Mouse (Mus musculus) stomach, embryonic 14.5 days (tissue): Measurements from ENCODE around the gene Leng8. TPM values are rescaled to one million over a fixed set of nuclear protein-coding genes. Genes with fewer than 3 reads are reported as not detected.

Source experiments
- ATAC-seq: fragments of 200-750 bp; cut with Nextera tagmentation; 2 replicates; pipeline ENCODE4 v1.8.0; 2017; ENCODE audit warnings: low read depth, moderate TSS enrichment; ENCODE audit not compliant: insufficient number of reproducible peaks, insufficient read depth, low FRiP score
- H3K27ac ChIP-seq: fragments of 300-500 bp; sonication (generic); 2 replicates; pipeline ENCODE4 v1.5.1; 2014; ENCODE audit warnings: mild to moderate bottlenecking, low read length, moderate library complexity, mixed read lengths
- H3K27me3 ChIP-seq: fragments of 300-500 bp; sonication (generic); 2 replicates; pipeline ENCODE4 v1.6.1; 2014; ENCODE audit warnings: low read length, control low read depth, mixed read lengths; ENCODE audit not compliant: control insufficient read depth, insufficient read depth
- H3K36me3 ChIP-seq: fragments of 300-500 bp; sonication (generic); 2 replicates; pipeline ENCODE4 v1.6.1; 2014; ENCODE audit warnings: mild to moderate bottlenecking, control low read depth, low read length, moderate library complexity, mixed read lengths; ENCODE audit not compliant: control insufficient read depth, insufficient read depth
- H3K4me1 ChIP-seq: fragments of 300-500 bp; sonication (generic); 2 replicates; pipeline ENCODE4 v1.6.1; 2014; ENCODE audit warnings: low read length, control low read depth, mixed read lengths; ENCODE audit not compliant: control insufficient read depth, insufficient read depth
- H3K4me2 ChIP-seq: fragments of 300-500 bp; sonication (generic); replicated peaks from 2 replicates; pipeline ENCODE4 v1.6.1; 2014; ENCODE audit warnings: low read depth, low read length, control low read depth
- H3K4me3 ChIP-seq: fragments of 300-500 bp; sonication (generic); 2 replicates; pipeline ENCODE4 v1.5.1; 2014; ENCODE audit warnings: low read depth, low read length, control low read depth
- H3K9ac ChIP-seq: fragments of 300-500 bp; sonication (generic); replicated peaks from 2 replicates; pipeline ENCODE4 v1.6.1; 2014; ENCODE audit warnings: low read depth, mild to moderate bottlenecking, control low read depth, low read length, moderate library complexity, mixed read lengths
- H3K9me3 ChIP-seq: fragments of 300-500 bp; sonication (generic); 2 replicates; pipeline ENCODE4 v1.6.1; 2016; ENCODE audit warnings: low read depth, low read length, control low read depth; ENCODE audit not compliant: control insufficient read depth
- WGBS: fragments of 180-500 bp; shearing (Covaris S2); extraction: QIAGEN DNeasy Blood & Tissue Kit; methylation state at CpG from one replicate; pipeline ENCODE4 v1.1.7; 2014; 5-methylcytosine and 5-hydroxymethylcytosine counted together
- polyA plus RNA-seq: library from polyadenylated mRNA; unstranded; fragments of >200 nt; fragmentation: Nextera tagmentation; extraction: Ambion mirVana; gene quantifications from 2 replicates; pipeline ENCODE4 v1.2.1, GENCODE M21; 2014

Leng8 gene
- polyA plus RNA-seq, 1 experiment from 2014 or later, result 58.7 TPM

GRCm38 (mm10) chr7:4123732-4124131, 13.1 kb upstream of the Leng8 start:
- Histone ChIP-seq H3K36me3 (no peaks in the 10 kb centered on the region), H3K9me3 (no peaks in the 10 kb centered on the region), H3K27ac (peak overlapping the region; percentile 6; the same call in 1 of the 2 replicates), H3K9ac (no peak overlapping the region), H3K4me1 (peaks cover 7% of the 10 kb centered on the region; the same call in 1 of the 2 replicates), H3K4me2 (no peak overlapping the region), H3K27me3 (0 out of 2 replicates have a peak, but pooled peaks cover 8% of the 10 kb centered on the region), H3K4me3 (no peak overlapping the region)
- WGBS, result 70% methylated on average over 1 of the region's 1 CpGs
- peak; percentile 25; the same call in 1 of the 2 replicates for ATAC-seq

GRCm38 (mm10) chr7:4124315-4124759, 12.5 kb upstream of the Leng8 start:
- WGBS, result under 1% methylated on average over 10 of the region's 10 CpGs
- H3K4me2 ChIP-seq, result peak overlapping the region; percentile 8; the same call in 1 of the 2 replicates
- H3K9me3 ChIP-seq, result no peaks in the 10 kb centered on the region
- H3K9ac ChIP-seq, result no peak overlapping the region
- H3K4me3 ChIP-seq, result no peak overlapping the region
- H3K27me3 ChIP-seq, result 0 out of 2 replicates have a peak, but pooled peaks cover 5% of the 10 kb centered on the region
- ATAC-seq, result peak; percentile 51; the same call in 1 of the 2 replicates
- H3K27ac ChIP-seq, result peak overlapping the region; percentile 6; the same call in 1 of the 2 replicates
- H3K36me3 ChIP-seq, result no peaks in the 10 kb centered on the region
- peaks cover 7% of the 10 kb centered on the region; the same call in 1 of the 2 replicates for H3K4me1 ChIP-seq

- Histone ChIP-seq H3K4me1 (peaks cover 7% of the 10 kb centered on the region; the same call in 1 of the 2 replicates), H3K27ac (no peak overlapping the region), H3K36me3 (no peaks in the 10 kb centered on the region), H3K4me2 (0 out of 2 replicates have a peak overlapping the region, but pooled peaks have one; percentile 8), H3K4me3 (no peak overlapping the region), H3K9ac (no peak overlapping the region), H3K9me3 (no peaks in the 10 kb centered on the region), H3K27me3 (0 out of 2 replicates have a peak, but pooled peaks cover under 1% of the 10 kb centered on the region)
- 25% methylated on average over 5 of the region's 5 CpGs for WGBS
- no peak for ATAC-seq
These were observed 12.0 kb upstream of the Leng8 start for GRCm38 (mm10) chr7:4124856-4125255.

GRCm38 (mm10) chr7:4125306-4125705, 11.5 kb upstream of the Leng8 start:
- H3K9me3 ChIP-seq, result no peaks in the 10 kb centered on the region
- no peak for ATAC-seq
- peaks cover 7% of the 10 kb centered on the region; the same call in 1 of the 2 replicates for H3K4me1 ChIP-seq
- H3K27ac ChIP-seq, result no peak overlapping the region
- no peak overlapping the region for H3K4me2 ChIP-seq
- no peak overlapping the region for H3K4me3 ChIP-seq
- H3K36me3 ChIP-seq, result no peaks in the 10 kb centered on the region
- no peak overlapping the region for H3K9ac ChIP-seq
- H3K27me3 ChIP-seq, result no peaks in the 10 kb centered on the region
- WGBS, result 18% methylated on average over 9 of the region's 9 CpGs

- Histone ChIP-seq H3K9ac (no peak overlapping the region), H3K27ac (no peak overlapping the region), H3K36me3 (no peaks in the 10 kb centered on the region), H3K9me3 (no peaks in the 10 kb centered on the region), H3K4me1 (peaks cover 7% of the 10 kb centered on the region; the same call in 1 of the 2 replicates), H3K4me3 (no peak overlapping the region), H3K4me2 (no peak overlapping the region), H3K27me3 (no peaks in the 10 kb centered on the region)
- WGBS, result 84% methylated on average over 11 of the region's 11 CpGs
- no peak for ATAC-seq
These were observed 9.7 kb upstream of the Leng8 start for GRCm38 (mm10) chr7:4126992-4127785.

- Histone ChIP-seq H3K9me3 (no peaks in the 10 kb centered on the region), H3K4me1 (peaks cover 7% of the 10 kb centered on the region; the same call in 1 of the 2 replicates), H3K27ac (no peak overlapping the region), H3K36me3 (no peaks in the 10 kb centered on the region), H3K4me3 (no peak overlapping the region), H3K27me3 (no peaks in the 10 kb centered on the region), H3K4me2 (no peak overlapping the region), H3K9ac (no peak overlapping the region)
- no peak for ATAC-seq
- WGBS, result 85% methylated on average over 4 of the region's 4 CpGs
These were observed 8.9 kb upstream of the Leng8 start for GRCm38 (mm10) chr7:4127894-4128293.

GRCm38 (mm10) chr7:4128860-4129259, 8.0 kb upstream of the Leng8 start:
- Histone ChIP-seq H3K27ac (no peak overlapping the region), H3K27me3 (no peaks in the 10 kb centered on the region), H3K4me2 (no peak overlapping the region), H3K9ac (no peak overlapping the region), H3K4me3 (no peak overlapping the region), H3K9me3 (no peaks in the 10 kb centered on the region), H3K4me1 (peaks cover 5% of the 10 kb centered on the region; the same call in 1 of the 2 replicates), H3K36me3 (no peaks in the 10 kb centered on the region)
- 61% methylated on average over 6 of the region's 6 CpGs for WGBS
- ATAC-seq, result no peak

GRCm38 (mm10) chr7:4130686-4131452, 6.0 kb upstream of the Leng8 start:
- H3K4me3 ChIP-seq, result no peak overlapping the region
- H3K4me1 ChIP-seq, result peaks cover 3% of the 10 kb centered on the region; the same call in 1 of the 2 replicates
- no peak overlapping the region for H3K27ac ChIP-seq
- peak; percentile 65; the same call in 1 of the 2 replicates for ATAC-seq
- H3K9ac ChIP-seq, result no peak overlapping the region
- no peaks in the 10 kb centered on the region for H3K27me3 ChIP-seq
- 35% methylated on average over 13 of the region's 13 CpGs for WGBS
- H3K9me3 ChIP-seq, result no peaks in the 10 kb centered on the region
- no peaks in the 10 kb centered on the region for H3K36me3 ChIP-seq
- 0 out of 2 replicates have a peak overlapping the region, but pooled peaks have one; percentile 14 for H3K4me2 ChIP-seq
